Mouse (Mus musculus) kidney, embryonic 16.5 days (tissue): ENCODE results near the gene Spata45. TPM values are rescaled to one million over a fixed set of nuclear protein-coding genes. Genes with fewer than 3 reads are reported as not detected.

ENCODE experiments used
- ATAC-seq: fragments of 200-750 bp; cut with Nextera tagmentation; 2 replicates; pipeline ENCODE4 v1.8.0; 2017; ENCODE audit warnings: moderate TSS enrichment; ENCODE audit not compliant: low FRiP score, low TSS enrichment
- H3K27ac ChIP-seq: fragments of 300-500 bp; sonication (generic); 2 replicates; pipeline ENCODE4 v1.5.1; 2014; ENCODE audit warnings: low read length
- H3K27me3 ChIP-seq: fragments of 300-500 bp; sonication (generic); 2 replicates; pipeline ENCODE4 v1.6.1; 2014; ENCODE audit warnings: low read length, control low read depth, mixed read lengths; ENCODE audit not compliant: insufficient read depth
- H3K36me3 ChIP-seq: fragments of 300-500 bp; sonication (generic); 2 replicates; pipeline ENCODE4 v1.6.1; 2014; ENCODE audit warnings: low read length, control low read depth, mixed read lengths; ENCODE audit not compliant: insufficient read depth
- H3K4me1 ChIP-seq: fragments of 300-500 bp; sonication (generic); 2 replicates; pipeline ENCODE4 v1.6.1; 2014; ENCODE audit warnings: low read length, control low read depth, mixed read lengths; ENCODE audit not compliant: insufficient read depth
- H3K4me2 ChIP-seq: fragments of 300-500 bp; sonication (generic); replicated peaks from 2 replicates; pipeline ENCODE4 v1.6.1; 2014; ENCODE audit warnings: low read depth, low read length
- H3K4me3 ChIP-seq: fragments of 300-500 bp; sonication (generic); 2 replicates; pipeline ENCODE4 v1.5.1; 2014; ENCODE audit warnings: mild to moderate bottlenecking, low read length
- H3K9ac ChIP-seq: fragments of 300-500 bp; sonication (generic); replicated peaks from 2 replicates; pipeline ENCODE4 v1.6.1; 2014; ENCODE audit warnings: low read length
- H3K9me3 ChIP-seq: fragments of 300-500 bp; sonication (generic); 2 replicates; pipeline ENCODE4 v1.6.1; 2016; ENCODE audit warnings: low read length, control low read depth
- WGBS: fragments of 180-500 bp; shearing (Covaris S2); extraction: QIAGEN DNeasy Blood & Tissue Kit; methylation state at CpG from one replicate; pipeline ENCODE4 v1.1.7; 2014; 5-methylcytosine and 5-hydroxymethylcytosine counted together
- polyA plus RNA-seq: library from polyadenylated mRNA; unstranded; fragments of >200 nt; fragmentation: Nextera tagmentation; extraction: Ambion mirVana; gene quantifications from 2 replicates; pipeline ENCODE4 v1.2.1, GENCODE M21; 2015

Spata45 gene
- polyA plus RNA-seq, 1 experiment from 2014 or later: not detected

GRCm38 (mm10) chr1:191037999-191038398 lies 1.6 kb downstream of the Spata45 start:
- Histone ChIP-seq H3K9me3 (no peaks in the 10 kb centered on the region), H3K4me3 (no peak overlapping the region), H3K9ac (no peak overlapping the region), H3K27ac (no peak overlapping the region), H3K4me1 (no peaks in the 10 kb centered on the region), H3K27me3 (no peaks in the 10 kb centered on the region), H3K4me2 (no peak overlapping the region), H3K36me3 (no peaks in the 10 kb centered on the region)
- WGBS: 97% methylated on average over 4 of the region's 4 CpGs
- ATAC-seq: no peak

DNA sequence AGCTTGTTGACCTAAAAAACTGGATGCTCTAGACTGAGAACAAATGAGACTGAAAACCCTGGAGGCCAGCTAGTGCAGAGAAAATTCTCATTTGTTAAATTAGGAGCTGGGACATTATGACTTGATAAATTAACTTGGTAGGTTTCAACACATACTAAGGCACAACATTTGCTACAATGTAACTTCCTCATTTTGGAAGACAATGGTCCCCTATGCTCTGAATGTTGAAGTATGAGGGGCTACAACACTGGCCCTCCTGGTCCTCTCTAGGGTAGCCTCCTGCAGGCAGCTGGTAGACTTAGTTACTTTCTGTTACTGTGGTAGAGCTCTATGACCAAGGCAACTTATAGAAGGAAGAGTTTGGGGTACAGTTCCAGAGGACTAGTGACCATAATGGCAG lies 4.9 kb downstream of the Spata45 start:
- 0 out of 2 replicates have a peak, but pooled peaks cover 5% of the 10 kb centered on the region for H3K27me3 ChIP-seq
- no peak overlapping the region for H3K9ac ChIP-seq
- no peak for ATAC-seq

DNA sequence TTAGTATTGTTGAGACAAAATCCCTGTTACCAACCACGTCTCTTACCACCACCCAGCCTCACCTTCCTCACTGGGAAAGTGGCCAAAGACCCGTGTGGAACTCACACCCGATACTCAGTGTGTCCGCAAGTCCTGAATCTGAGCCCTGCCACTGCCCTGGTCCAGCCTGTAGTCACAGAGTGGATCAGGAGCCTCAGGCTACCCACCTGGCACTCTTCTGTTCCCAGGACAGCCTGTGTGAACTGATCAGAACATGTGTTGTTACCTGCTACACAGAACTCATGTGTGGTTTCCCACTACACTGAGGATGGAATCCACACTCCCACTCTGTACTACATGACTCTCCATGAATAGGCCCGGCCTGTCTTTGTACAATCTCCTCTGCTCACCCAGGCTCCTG lies 5.7 kb downstream of the Spata45 start:
- Histone ChIP-seq H3K9ac (no peak overlapping the region), H3K27ac (no peak overlapping the region), H3K27me3 (0 out of 2 replicates have a peak, but pooled peaks cover 5% of the 10 kb centered on the region), H3K36me3 (no peaks in the 10 kb centered on the region), H3K4me2 (no peak overlapping the region), H3K4me1 (no peaks in the 10 kb centered on the region), H3K4me3 (no peak overlapping the region), H3K9me3 (no peaks in the 10 kb centered on the region)
- WGBS: 83% methylated on average over 5 of the region's 5 CpGs
- ATAC-seq: no peak

More for the DNA sequence above, 4.9 kb downstream of the Spata45 start:
- no peaks in the 10 kb centered on the region for H3K4me1 ChIP-seq
- H3K4me2 ChIP-seq: no peak overlapping the region
- H3K4me3 ChIP-seq: no peak overlapping the region
- H3K27ac ChIP-seq: no peak overlapping the region
- no peaks in the 10 kb centered on the region for H3K36me3 ChIP-seq
- no peaks in the 10 kb centered on the region for H3K9me3 ChIP-seq

GRCm38 (mm10) chr1:191042688-191043087 lies 6.2 kb downstream of the Spata45 start:
- Histone ChIP-seq H3K4me2 (no peak overlapping the region), H3K4me3 (no peak overlapping the region), H3K9me3 (no peaks in the 10 kb centered on the region), H3K36me3 (no peaks in the 10 kb centered on the region), H3K9ac (no peak overlapping the region), H3K27me3 (0 out of 2 replicates have a peak, but pooled peaks cover 5% of the 10 kb centered on the region), H3K4me1 (no peaks in the 10 kb centered on the region), H3K27ac (no peak overlapping the region)
- 42% methylated on average over 3 of the region's 3 CpGs for WGBS
- ATAC-seq: peak; percentile 61

DNA sequence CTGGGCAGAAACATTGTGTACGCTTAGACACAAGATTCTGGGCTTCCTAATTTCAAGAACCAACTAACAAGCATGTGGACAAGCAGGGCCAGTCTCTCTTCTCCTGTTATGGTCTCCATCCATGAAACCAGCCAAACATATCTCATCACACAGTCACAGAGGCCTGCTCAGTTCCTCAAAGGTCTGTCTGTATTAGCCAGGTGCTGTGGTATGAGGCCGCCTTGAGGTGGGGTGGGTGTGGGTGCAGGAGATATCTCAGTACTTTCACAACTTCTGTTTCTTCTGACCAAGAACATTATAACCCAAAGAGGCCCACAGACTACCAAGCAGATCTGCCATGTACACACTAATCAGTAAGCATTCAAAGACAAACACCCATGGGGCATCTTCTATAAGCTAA lies 8.8 kb downstream of the Spata45 start:
- H3K4me1 ChIP-seq: no peaks in the 10 kb centered on the region
- no peaks in the 10 kb centered on the region for H3K36me3 ChIP-seq
- H3K9ac ChIP-seq: no peak overlapping the region
- 94% methylated on average over 2 of the region's 2 CpGs for WGBS
- no peak overlapping the region for H3K4me2 ChIP-seq
- no peaks in the 10 kb centered on the region for H3K9me3 ChIP-seq
- ATAC-seq: no peak
- no peak overlapping the region for H3K4me3 ChIP-seq
- 0 out of 2 replicates have a peak, but pooled peaks cover 5% of the 10 kb centered on the region for H3K27me3 ChIP-seq
- H3K27ac ChIP-seq: no peak overlapping the region

DNA sequence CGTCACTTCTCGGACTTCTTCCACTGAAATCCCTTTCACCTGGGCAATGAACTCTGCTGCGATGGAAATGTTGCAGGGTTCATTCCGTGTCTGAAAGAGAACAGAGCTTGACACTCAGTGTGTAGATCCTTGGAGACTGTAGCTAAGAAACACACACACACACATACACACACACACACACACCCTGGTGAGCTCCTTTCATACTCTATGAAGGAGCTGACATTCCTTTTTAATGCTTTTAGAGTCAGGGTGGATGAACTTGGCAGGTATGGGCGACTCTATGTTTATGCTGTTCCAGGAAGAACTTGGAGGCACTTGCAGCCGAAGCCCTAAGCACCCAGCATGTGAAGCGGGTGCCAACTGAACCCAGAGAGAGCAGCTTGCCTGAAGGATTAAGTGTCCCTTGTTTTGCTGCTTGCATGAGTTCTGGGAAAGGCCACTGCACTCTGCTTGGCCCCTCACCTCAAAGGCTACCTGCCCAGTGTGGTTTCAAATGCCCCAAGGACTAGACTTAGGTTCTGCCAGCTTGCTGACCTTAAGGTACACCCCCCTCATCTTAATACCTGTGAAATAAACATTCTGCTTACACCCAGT lies 9.9 kb downstream of the Spata45 start:
- no peak overlapping the region for H3K4me3 ChIP-seq
- no peaks in the 10 kb centered on the region for H3K36me3 ChIP-seq
- H3K27ac ChIP-seq: no peak overlapping the region
- H3K4me2 ChIP-seq: no peak overlapping the region
- H3K27me3 ChIP-seq: 0 out of 2 replicates have a peak, but pooled peaks cover 5% of the 10 kb centered on the region
- H3K4me1 ChIP-seq: no peaks in the 10 kb centered on the region
- no peak for ATAC-seq
- 79% methylated on average over 7 of the region's 7 CpGs for WGBS
- H3K9ac ChIP-seq: no peak overlapping the region
- H3K9me3 ChIP-seq: no peaks in the 10 kb centered on the region

GRCm38 (mm10) chr1:191053555-191053954 lies 17.1 kb downstream of the Spata45 start:
- H3K9me3 ChIP-seq: no peaks in the 10 kb centered on the region
- H3K27ac ChIP-seq: no peak overlapping the region
- H3K4me3 ChIP-seq: no peak overlapping the region
- H3K4me1 ChIP-seq: no peaks in the 10 kb centered on the region
- no peaks in the 10 kb centered on the region for H3K27me3 ChIP-seq
- no peak for ATAC-seq
- H3K36me3 ChIP-seq: no peaks in the 10 kb centered on the region
- no peak overlapping the region for H3K9ac ChIP-seq
- 49% methylated on average over 3 of the region's 3 CpGs for WGBS
- H3K4me2 ChIP-seq: no peak overlapping the region

DNA sequence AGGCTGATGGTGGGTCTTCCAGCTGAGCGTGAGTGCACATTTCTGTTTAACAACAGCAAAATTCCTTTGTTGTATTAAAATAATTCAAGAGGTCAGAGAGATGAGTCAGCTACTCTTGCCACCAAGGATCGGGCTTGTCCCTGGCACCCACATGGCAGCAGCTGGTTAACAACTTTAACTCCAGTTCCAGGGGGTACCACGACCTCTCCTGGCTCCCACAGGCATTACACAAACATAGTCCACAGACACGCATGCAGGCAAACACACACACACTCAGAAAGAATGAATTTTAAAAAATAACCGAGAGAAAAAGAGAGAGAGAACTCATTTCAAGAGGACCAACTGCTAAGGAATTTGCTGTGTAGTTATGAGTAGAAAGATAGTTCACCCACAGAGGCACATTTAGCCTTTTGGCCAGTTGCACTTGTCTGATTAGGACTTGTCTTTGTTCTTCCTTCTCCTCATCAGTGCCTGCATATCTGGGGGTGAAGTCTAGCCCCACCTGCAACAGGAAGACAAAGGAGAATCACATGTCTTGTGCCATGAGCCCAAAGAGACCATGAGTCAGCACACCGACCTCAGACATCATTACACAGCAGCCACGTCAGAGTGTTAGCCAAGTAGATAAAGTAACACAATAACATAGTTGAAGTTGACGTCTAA lies 18.6 kb downstream of the Spata45 start:
- Histone ChIP-seq H3K4me1 (no peaks in the 10 kb centered on the region), H3K27me3 (no peaks in the 10 kb centered on the region), H3K36me3 (no peaks in the 10 kb centered on the region), H3K27ac (no peak overlapping the region), H3K4me3 (no peak overlapping the region), H3K4me2 (no peak overlapping the region), H3K9me3 (no peaks in the 10 kb centered on the region), H3K9ac (no peak overlapping the region)
- ATAC-seq: no peak
- 77% methylated on average over 8 of the region's 8 CpGs for WGBS

DNA sequence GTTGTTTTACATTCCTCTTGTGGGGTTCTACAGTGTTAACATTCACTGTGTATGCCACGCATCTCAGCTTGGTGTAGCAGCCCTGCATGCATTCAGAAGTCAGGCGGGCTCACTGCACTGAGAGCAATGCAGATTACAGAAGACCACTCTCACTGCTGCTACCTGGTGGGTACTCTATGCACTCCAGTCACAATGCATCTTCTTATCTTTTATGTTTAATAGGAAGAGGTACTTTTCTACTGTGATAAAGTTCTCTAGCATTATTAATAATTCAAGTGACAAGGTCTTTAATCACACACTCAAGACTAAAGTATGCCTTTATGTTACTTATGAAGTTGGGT lies 19.1 kb downstream of the Spata45 start:
- ATAC-seq: no peak
- H3K4me2 ChIP-seq: no peak overlapping the region
- 66% methylated on average over 2 of the region's 2 CpGs for WGBS

GRCm38 (mm10) chr1:191057461-191057860 lies 21.0 kb downstream of the Spata45 start:
- Histone ChIP-seq H3K9ac (no peak overlapping the region), H3K4me1 (0 out of 2 replicates have a peak, but pooled peaks cover 6% of the 10 kb centered on the region), H3K36me3 (no peaks in the 10 kb centered on the region), H3K9me3 (no peaks in the 10 kb centered on the region), H3K4me3 (no peak overlapping the region), H3K27me3 (no peaks in the 10 kb centered on the region), H3K4me2 (no peak overlapping the region), H3K27ac (no peak overlapping the region)
- WGBS: 73% methylated on average over 3 of the region's 3 CpGs
- no peak for ATAC-seq

More for the DNA sequence above, 19.1 kb downstream of the Spata45 start:
- Histone ChIP-seq H3K9me3 (no peaks in the 10 kb centered on the region), H3K4me1 (no peaks in the 10 kb centered on the region), H3K27me3 (no peaks in the 10 kb centered on the region), H3K27ac (no peak overlapping the region), H3K9ac (no peak overlapping the region), H3K4me3 (no peak overlapping the region), H3K36me3 (no peaks in the 10 kb centered on the region)
